Mouse (Mus musculus) hindbrain, embryonic 14.5 days (tissue): ENCODE measurements around the gene Clint1. TPM values are rescaled to one million over a fixed set of nuclear protein-coding genes. Genes with fewer than 3 reads are reported as not detected.

Source experiments
- ATAC-seq: fragments of 200-750 bp; cut with Nextera tagmentation; 2 replicates; pipeline ENCODE4 v1.8.0; 2017; ENCODE audit warnings: moderate number of reproducible peaks, mild to moderate bottlenecking, moderate TSS enrichment, moderate library complexity; ENCODE audit not compliant: low FRiP score
- DNase-seq: peaks from one replicate; pipeline ENCODE4 v3.0.0-alpha.2; 2015; ENCODE audit warnings: low spot score
- H3K27ac ChIP-seq: fragments of 300-500 bp; sonication (generic); 2 replicates; pipeline ENCODE4 v1.5.1; 2014; ENCODE audit warnings: mild to moderate bottlenecking, moderate library complexity
- H3K27me3 ChIP-seq: fragments of 300-500 bp; sonication (generic); 2 replicates; pipeline ENCODE4 v1.6.1; 2014; ENCODE audit warnings: mild to moderate bottlenecking, low read length, mixed read lengths; ENCODE audit not compliant: control insufficient read depth, insufficient read depth
- H3K36me3 ChIP-seq: fragments of 300-500 bp; sonication (generic); replicated peaks from 2 replicates; pipeline ENCODE4 v1.6.1; 2014; ENCODE audit not compliant: control insufficient read depth, insufficient read depth
- H3K4me1 ChIP-seq: fragments of 300-500 bp; sonication (generic); replicated peaks from 2 replicates; pipeline ENCODE4 v1.6.1; 2014; ENCODE audit warnings: antibody characterized with exemption, low read length, mixed read lengths; ENCODE audit not compliant: control insufficient read depth, insufficient read depth
- H3K4me2 ChIP-seq: fragments of 300-500 bp; sonication (generic); replicated peaks from 2 replicates; pipeline ENCODE4 v1.6.1; 2014; ENCODE audit warnings: mild to moderate bottlenecking, moderate library complexity
- H3K4me3 ChIP-seq: fragments of 300-500 bp; sonication (generic); replicated peaks from 2 replicates; pipeline ENCODE4 v1.5.1; 2014; ENCODE audit warnings: mild to moderate bottlenecking, low read length
- H3K9ac ChIP-seq: fragments of 300-500 bp; sonication (generic); 2 replicates; pipeline ENCODE4 v1.6.1; 2014
- H3K9me3 ChIP-seq: fragments of 300-500 bp; sonication (generic); 2 replicates; pipeline ENCODE4 v1.6.1; 2016; ENCODE audit warnings: low read length; ENCODE audit not compliant: control insufficient read depth
- WGBS: fragments of 180-500 bp; shearing (Covaris S2); extraction: QIAGEN DNeasy Blood & Tissue Kit; methylation state at CpG from one replicate; pipeline ENCODE4 v1.1.7; 2014; 5-methylcytosine and 5-hydroxymethylcytosine counted together
- polyA plus RNA-seq: library from polyadenylated mRNA; unstranded; fragments of >200 nt; fragmentation: Nextera tagmentation; extraction: Ambion mirVana; gene quantifications from 2 replicates; pipeline ENCODE4 v1.2.1, GENCODE M21; 2014

The Clint1 gene
- polyA plus RNA-seq, 1 experiment from 2014 or later, result 39.0 TPM

DNA sequence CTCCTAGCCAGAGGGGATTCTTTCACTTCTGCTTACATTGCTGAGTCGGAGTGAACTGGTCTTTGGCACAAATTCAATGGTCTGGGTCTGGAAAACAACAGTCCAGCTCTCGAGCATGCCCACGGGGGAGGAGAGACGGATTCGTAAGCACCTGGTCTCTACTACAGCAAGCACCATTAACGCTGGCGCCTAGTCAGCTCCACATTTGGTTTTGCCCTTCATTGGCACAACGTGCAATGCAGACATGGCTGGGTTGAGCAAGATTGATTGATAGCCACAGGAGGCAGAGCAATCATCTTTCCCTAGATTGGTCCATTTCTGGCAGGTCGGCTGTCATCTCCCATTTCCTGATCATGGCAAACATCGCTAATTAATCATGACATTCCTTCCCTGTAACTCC lies 36.2 kb upstream of the Clint1 start:
- WGBS, result 65% methylated on average over 10 of the region's 10 CpGs
- ATAC-seq (no peak), DNase-seq (peak; percentile 31)
- Histone ChIP-seq H3K27me3 (no peaks in the 10 kb centered on the region), H3K4me3 (no peak overlapping the region), H3K4me2 (no peak overlapping the region), H3K36me3 (no peaks in the 10 kb centered on the region), H3K4me1 (no peaks in the 10 kb centered on the region), H3K27ac (no peak overlapping the region), H3K9ac (no peak overlapping the region), H3K9me3 (no peaks in the 10 kb centered on the region)

DNA sequence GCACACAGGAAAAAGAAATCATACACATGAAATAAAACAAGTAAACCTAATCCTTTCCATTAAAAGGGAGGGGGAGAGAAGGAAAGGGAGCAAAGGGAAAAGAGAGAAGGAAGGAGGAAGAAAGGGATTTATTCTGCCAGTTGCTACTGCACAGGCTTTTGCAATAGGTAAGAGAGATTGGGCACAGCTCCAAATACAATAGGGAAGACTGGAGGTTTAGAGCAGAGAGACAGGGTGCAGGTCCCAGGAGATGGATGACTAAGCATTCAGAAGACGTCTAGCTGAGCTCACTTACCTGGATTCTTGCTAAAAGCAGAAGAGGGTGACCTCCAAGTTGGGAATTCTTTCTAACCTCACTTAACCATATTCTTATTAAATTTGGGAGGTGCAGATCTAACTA lies 35.1 kb upstream of the Clint1 start:
- Histone ChIP-seq H3K9ac (no peak overlapping the region), H3K4me1 (no peaks in the 10 kb centered on the region), H3K9me3 (no peaks in the 10 kb centered on the region), H3K4me3 (no peak overlapping the region), H3K36me3 (no peaks in the 10 kb centered on the region), H3K4me2 (no peak overlapping the region), H3K27ac (no peak overlapping the region), H3K27me3 (no peaks in the 10 kb centered on the region)
- ATAC-seq (no peak), DNase-seq (no peak)
- WGBS, result 78% methylated on average over 1 of the region's 1 CpGs

DNA sequence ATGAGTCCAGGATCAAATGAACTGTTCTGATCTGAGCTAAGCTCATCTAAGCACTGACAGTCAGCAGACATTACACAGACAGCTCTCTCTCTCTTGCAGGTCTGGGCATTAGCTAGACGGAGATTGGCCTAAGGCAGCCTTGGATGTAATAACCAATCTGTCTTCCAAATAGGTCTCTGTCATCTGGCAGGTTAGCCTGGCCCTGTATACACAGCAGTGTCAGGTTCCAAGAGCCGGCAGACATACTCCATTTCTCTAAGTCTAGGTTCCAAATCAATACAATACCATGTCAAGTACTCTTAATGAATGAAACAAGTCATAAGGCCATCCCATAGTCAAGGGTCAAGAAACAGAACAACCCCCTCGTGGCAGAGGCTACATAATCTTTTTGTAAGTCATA lies 33.9 kb upstream of the Clint1 start:
- WGBS, result 50% methylated on average over 3 of the region's 3 CpGs
- DNase-seq (no peak), ATAC-seq (peak; percentile 59; the same call in 1 of the 2 replicates)

DNA sequence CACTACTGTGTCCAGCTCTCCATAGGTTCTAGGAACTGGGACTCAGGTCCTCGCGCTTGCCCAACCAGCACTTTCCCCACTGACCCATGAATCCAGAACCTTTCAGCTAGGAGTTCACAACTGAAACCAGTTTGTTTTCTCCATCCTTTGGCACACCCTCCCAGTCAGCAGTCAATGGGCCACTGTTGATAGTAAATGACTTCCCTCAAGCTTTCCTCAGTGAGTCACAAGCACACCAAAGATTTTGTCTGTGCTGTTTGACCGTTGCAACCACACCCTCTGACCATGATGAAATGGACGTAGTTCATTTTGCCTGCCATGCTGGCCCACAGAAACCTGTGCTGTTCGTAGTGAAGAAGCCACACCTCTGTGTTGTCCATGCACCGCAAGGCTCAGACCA lies 30.9 kb upstream of the Clint1 start:
- Histone ChIP-seq H3K9ac (no peak overlapping the region), H3K36me3 (no peaks in the 10 kb centered on the region), H3K9me3 (no peaks in the 10 kb centered on the region), H3K4me2 (no peak overlapping the region), H3K27me3 (no peaks in the 10 kb centered on the region), H3K27ac (no peak overlapping the region), H3K4me3 (no peak overlapping the region), H3K4me1 (no peaks in the 10 kb centered on the region)
- ATAC-seq (no peak), DNase-seq (no peak)
- WGBS, result 94% methylated on average over 6 of the region's 6 CpGs

More for the DNA sequence above, 33.9 kb upstream of the Clint1 start:
- H3K9ac ChIP-seq, result no peak overlapping the region
- no peak overlapping the region for H3K4me3 ChIP-seq
- H3K4me1 ChIP-seq, result no peaks in the 10 kb centered on the region
- H3K36me3 ChIP-seq, result no peaks in the 10 kb centered on the region
- H3K27me3 ChIP-seq, result no peaks in the 10 kb centered on the region
- no peak overlapping the region for H3K27ac ChIP-seq
- no peak overlapping the region for H3K4me2 ChIP-seq
- H3K9me3 ChIP-seq, result no peaks in the 10 kb centered on the region

- no peak overlapping the region for H3K27ac ChIP-seq
- H3K4me2 ChIP-seq, result no peak overlapping the region
- no peaks in the 10 kb centered on the region for H3K4me1 ChIP-seq
- no peaks in the 10 kb centered on the region for H3K27me3 ChIP-seq
- DNase-seq (no peak), ATAC-seq (no peak)
- no peak overlapping the region for H3K9ac ChIP-seq
- no peaks in the 10 kb centered on the region for H3K9me3 ChIP-seq
- no peaks in the 10 kb centered on the region for H3K36me3 ChIP-seq
- H3K4me3 ChIP-seq, result no peak overlapping the region
Measured at GRCm38 (mm10) chr11:45830112-45830511, 21.7 kb upstream of the Clint1 start.

DNA sequence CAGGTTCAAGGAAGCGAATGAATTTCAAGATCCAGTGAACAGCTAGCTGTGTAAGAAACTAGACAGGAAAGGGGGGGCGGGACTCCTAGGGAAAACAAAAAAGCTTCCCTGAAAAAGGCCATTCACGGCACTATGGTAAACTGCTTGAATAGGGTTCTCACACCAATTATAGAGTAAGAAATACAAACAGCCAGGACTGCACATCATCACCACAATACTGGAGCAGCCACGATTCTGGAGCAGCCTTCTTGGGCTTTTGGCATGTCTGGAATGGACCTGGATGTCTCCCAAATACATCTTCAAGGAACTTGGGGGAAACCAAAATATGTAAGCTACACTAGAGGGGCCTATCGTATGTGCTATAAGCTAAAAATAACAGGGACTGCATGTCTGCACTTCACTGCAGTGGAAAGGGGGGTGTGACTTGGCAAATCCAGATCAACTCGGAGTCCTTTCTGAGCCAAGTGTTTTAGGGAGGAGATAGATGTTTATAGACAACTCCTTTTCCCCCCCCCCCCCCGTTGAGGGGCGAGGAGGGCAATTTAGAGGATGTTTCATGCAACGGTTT lies 21.0 kb upstream of the Clint1 start:
- H3K4me2 ChIP-seq, result no peak overlapping the region
- H3K4me1 ChIP-seq, result no peaks in the 10 kb centered on the region
- H3K9ac ChIP-seq, result no peak overlapping the region
- no peak overlapping the region for H3K4me3 ChIP-seq
- H3K27me3 ChIP-seq, result no peaks in the 10 kb centered on the region
- DNase-seq (no peak), ATAC-seq (no peak)
- no peak overlapping the region for H3K27ac ChIP-seq
- H3K9me3 ChIP-seq, result no peaks in the 10 kb centered on the region
- 62% methylated on average over 9 of the region's 9 CpGs for WGBS
- no peaks in the 10 kb centered on the region for H3K36me3 ChIP-seq

- no peak overlapping the region for H3K4me2 ChIP-seq
- no peaks in the 10 kb centered on the region for H3K36me3 ChIP-seq
- H3K4me3 ChIP-seq, result no peak overlapping the region
- WGBS, result 90% methylated on average over 15 of the region's 15 CpGs
- no peaks in the 10 kb centered on the region for H3K27me3 ChIP-seq
- no peak overlapping the region for H3K27ac ChIP-seq
- DNase-seq, result no peak
- ATAC-seq, result no peak
- no peaks in the 10 kb centered on the region for H3K9me3 ChIP-seq
- H3K4me1 ChIP-seq, result no peaks in the 10 kb centered on the region
- H3K9ac ChIP-seq, result no peak overlapping the region
Measured at GRCm38 (mm10) chr11:45831476-45832143, 20.2 kb upstream of the Clint1 start.

DNA sequence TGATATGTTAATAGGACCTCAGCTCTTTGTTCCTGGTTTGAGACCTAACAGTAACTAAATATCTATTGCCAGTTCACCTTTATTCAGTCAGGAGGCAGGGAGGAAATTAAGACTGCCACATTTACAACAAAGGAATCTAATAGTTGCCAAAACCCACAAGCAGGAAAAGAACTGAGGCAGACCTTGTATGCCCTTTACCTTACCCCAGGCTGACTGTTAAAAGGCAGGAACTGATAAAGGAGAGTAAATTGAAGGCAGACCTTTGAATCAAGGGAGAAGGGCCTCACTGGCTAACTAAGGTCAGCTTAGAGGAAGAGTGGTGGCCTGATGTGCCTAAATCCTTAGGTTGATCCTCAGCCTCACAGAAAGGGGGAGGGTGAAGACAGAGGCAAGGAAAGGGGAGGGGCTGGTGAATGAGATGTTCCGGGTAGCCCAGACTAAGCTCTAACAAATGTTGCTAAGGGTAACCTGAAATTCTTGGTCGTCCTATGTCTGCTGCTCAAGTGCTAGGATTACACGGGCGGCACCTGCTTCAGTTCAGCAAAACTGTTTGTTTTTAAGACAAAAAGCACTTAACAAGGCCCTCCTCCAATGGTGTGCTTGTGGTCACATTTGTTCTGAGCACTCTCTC lies 16.1 kb upstream of the Clint1 start:
- H3K4me2 ChIP-seq, result no peak overlapping the region
- H3K36me3 ChIP-seq, result no peaks in the 10 kb centered on the region
- DNase-seq, result no peak
- no peak overlapping the region for H3K27ac ChIP-seq
- no peak overlapping the region for H3K9ac ChIP-seq
- no peaks in the 10 kb centered on the region for H3K4me1 ChIP-seq
- 10% methylated on average over 4 of the region's 4 CpGs for WGBS
- no peak for ATAC-seq
- no peaks in the 10 kb centered on the region for H3K9me3 ChIP-seq
- H3K27me3 ChIP-seq, result no peaks in the 10 kb centered on the region
- H3K4me3 ChIP-seq, result no peak overlapping the region

DNA sequence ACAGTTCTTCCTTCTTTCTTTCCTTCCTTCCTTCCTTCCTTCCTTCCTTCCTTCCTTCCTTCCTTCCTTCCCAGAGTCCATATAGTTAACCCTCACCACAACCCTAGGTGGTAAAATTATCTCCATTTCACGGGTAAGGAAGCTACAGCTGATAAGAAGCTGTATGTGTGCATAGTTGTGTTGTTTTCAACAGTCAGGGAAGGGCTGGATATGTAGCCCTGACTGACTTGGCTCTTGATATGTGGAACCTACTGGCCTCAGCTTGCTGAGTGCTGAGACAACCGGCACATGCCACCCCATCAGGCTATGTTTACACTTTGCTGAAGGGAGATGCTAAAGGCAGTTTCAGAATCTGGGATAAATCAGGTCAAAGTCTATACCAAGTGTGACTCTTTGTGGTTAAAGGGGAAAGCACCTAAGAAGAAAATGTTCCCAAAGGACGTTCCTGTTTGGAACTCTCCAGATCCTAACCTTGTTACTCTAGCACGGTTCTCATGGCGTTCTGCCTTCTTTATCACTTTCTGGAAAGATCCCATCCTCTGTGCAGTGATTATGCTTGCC lies 14.5 kb upstream of the Clint1 start:
- DNase-seq (no peak), ATAC-seq (no peak)
- Histone ChIP-seq H3K4me1 (no peaks in the 10 kb centered on the region), H3K4me2 (no peak overlapping the region), H3K27me3 (no peaks in the 10 kb centered on the region), H3K36me3 (no peaks in the 10 kb centered on the region), H3K27ac (no peak overlapping the region), H3K9ac (no peak overlapping the region), H3K4me3 (no peak overlapping the region), H3K9me3 (no peaks in the 10 kb centered on the region)
- 88% methylated on average over 5 of the region's 5 CpGs for WGBS
